Mouse (Mus musculus): Measurements from ENCODE around the gene Gm5039. TPM values are rescaled to one million over a fixed set of nuclear protein-coding genes. Genes with fewer than 3 reads are reported as not detected.

The Gm5039 gene
- polyA plus RNA-seq, 1 experiment: not detected

Other genes with a start within 250 kb of the Gm5039 start
- not detected in 2 replicates for gene Gm16368, start 240.3 kb downstream of the Gm5039 start, polyA plus RNA-seq (2012; rRNA removed)
- gene Gm10436, start 141.9 kb downstream of the Gm5039 start, polyA plus RNA-seq (2012; rRNA removed): not detected in 2 replicates
- gene Gm8332, start 73.9 kb downstream of the Gm5039 start, polyA plus RNA-seq (2012; rRNA removed): not detected in 2 replicates
- gene Gm5662, start 49.5 kb downstream of the Gm5039 start, polyA plus RNA-seq (2012; rRNA removed): 0.07 TPM in 1 of 2 replicates, not detected in the other
- 24.9 and 29.0 TPM in 2 replicates for gene Adck1, start 36.5 kb upstream of the Gm5039 start, polyA plus RNA-seq (2012; rRNA removed)